Mouse (Mus musculus) megakaryocyte, embryonic 14.5 days (primary cell): ENCODE measurements around the gene Babam2. TPM values are rescaled to one million over a fixed set of nuclear protein-coding genes. Genes with fewer than 3 reads are reported as not detected.
"Not testable (repeated sequence)": the region's sequence is repeated elsewhere in the genome, so short reads cannot be mapped to it uniquely, and the experiment has no call there.

Experiments used
- H3K27me3 ChIP-seq: replicated peaks from 2 replicates; pipeline ENCODE3; 2012; ENCODE audit warnings: inconsistent platforms
- H3K36me3 ChIP-seq: replicated peaks from 2 replicates; pipeline ENCODE3; 2012; ENCODE audit warnings: low read length, inconsistent platforms, mixed read lengths
- H3K4me1 ChIP-seq: 2 replicates; pipeline ENCODE4 v1.6.1; 2012; ENCODE audit warnings: inconsistent platforms
- H3K4me3 ChIP-seq: replicated peaks from 2 replicates; pipeline ENCODE3; 2012; ENCODE audit warnings: moderate library complexity, mild to moderate bottlenecking, inconsistent platforms
- H3K9me3 ChIP-seq: 2 replicates; pipeline ENCODE4 v1.6.1; 2012; ENCODE audit warnings: inconsistent platforms
- FLI1 ChIP-seq: IDR thresholded peaks from 2 replicates; pipeline ENCODE4 v1.6.1; 2012; ENCODE audit warnings: low read length, inconsistent platforms, mixed read lengths
- GATA1 ChIP-seq: IDR thresholded peaks from 3 replicates; pipeline ENCODE4 v1.6.1; 2012; ENCODE audit warnings: mixed read lengths, low read length, inconsistent platforms, borderline replicate concordance
- polyA plus RNA-seq: library from polyadenylated mRNA; stranded (reverse); fragments of >175 nt; gene quantifications from 2 replicates; pipeline ENCODE4 v1.2.3, GENCODE M21; 2012; ENCODE audit warnings: low replicate concordance; ENCODE audit not compliant: insufficient read depth

Gene Babam2
- polyA plus RNA-seq, 1 experiment: 87.2 TPM

DNA sequence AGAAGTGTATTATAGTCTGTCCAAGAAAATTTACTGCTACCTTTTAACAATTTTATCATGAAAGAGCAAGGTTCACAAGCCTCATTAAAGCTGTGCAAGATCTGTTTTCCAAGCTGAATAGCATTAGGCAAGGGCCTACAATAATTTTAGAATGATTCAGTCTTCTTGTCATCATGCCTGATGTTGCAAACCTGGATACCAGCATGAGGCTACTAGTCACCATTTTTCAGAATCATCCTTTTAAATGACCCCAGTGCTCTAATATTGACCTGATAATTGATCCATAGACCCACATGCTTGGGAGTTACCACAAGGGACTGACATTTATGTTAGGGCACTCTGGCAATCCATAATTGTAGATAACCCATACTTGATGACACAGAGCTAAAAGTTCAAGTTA, 149.5 kb downstream of the Babam2 start:
- Histone ChIP-seq H3K4me3 (no peak overlapping the region), H3K4me1 (peaks cover 23% of the 10 kb centered on the region), H3K9me3 (no peaks in the 10 kb centered on the region), H3K27me3 (no peaks in the 10 kb centered on the region), H3K36me3 (peaks cover 19% of the 10 kb centered on the region)
- no peak for TF ChIP-seq GATA1
- TF ChIP-seq FLI1: no peak

DNA sequence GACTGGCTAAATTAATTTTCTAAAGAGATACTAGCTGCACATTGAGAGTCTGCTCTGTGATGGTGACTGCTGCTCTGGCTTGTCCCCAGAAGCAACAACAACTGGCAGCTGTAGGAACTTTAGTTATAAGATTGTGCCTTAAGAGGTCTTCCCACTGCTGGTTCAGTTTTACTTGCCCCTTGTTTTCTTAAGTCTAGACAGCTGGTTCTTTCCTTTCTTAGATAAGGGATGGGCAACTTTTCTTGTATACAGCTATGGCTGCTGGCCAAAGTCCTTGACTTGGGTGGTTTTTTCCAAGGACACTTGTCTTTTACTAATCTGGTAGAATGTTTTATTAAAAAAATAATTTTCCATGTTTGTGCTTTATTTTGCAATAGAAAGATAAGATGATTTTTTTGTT, 151.5 kb downstream of the Babam2 start:
- H3K27me3 ChIP-seq: no peaks in the 10 kb centered on the region
- H3K4me3 ChIP-seq: no peak overlapping the region
- H3K36me3 ChIP-seq: peaks cover 21% of the 10 kb centered on the region
- H3K4me1 ChIP-seq: peaks cover 25% of the 10 kb centered on the region
- TF ChIP-seq GATA1 (no peak), FLI1 (no peak)
- H3K9me3 ChIP-seq: no peaks in the 10 kb centered on the region

DNA sequence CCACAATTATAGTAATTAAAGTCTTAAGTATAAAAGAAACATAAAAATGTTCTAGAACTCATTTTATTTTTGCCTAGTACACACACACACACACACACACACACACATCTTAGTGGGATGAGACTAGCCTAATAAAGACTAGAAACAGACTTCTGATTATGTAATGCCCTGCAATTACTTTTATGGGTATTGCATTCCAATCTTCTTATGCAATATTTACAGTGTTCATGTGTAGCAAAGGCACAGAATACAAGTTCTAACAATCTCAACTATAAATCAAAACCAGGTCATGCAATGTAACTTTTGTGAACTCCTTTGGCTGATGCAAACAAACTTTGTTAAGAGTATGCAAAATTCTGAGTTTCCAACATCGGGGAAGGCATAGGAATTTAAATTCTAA, 155.3 kb downstream of the Babam2 start:
- peaks cover 26% of the 10 kb centered on the region for H3K4me1 ChIP-seq
- H3K4me3 ChIP-seq: no peak overlapping the region
- no peaks in the 10 kb centered on the region for H3K9me3 ChIP-seq
- TF ChIP-seq GATA1 (no peak), FLI1 (no peak)
- no peaks in the 10 kb centered on the region for H3K27me3 ChIP-seq
- peaks cover 17% of the 10 kb centered on the region for H3K36me3 ChIP-seq

DNA sequence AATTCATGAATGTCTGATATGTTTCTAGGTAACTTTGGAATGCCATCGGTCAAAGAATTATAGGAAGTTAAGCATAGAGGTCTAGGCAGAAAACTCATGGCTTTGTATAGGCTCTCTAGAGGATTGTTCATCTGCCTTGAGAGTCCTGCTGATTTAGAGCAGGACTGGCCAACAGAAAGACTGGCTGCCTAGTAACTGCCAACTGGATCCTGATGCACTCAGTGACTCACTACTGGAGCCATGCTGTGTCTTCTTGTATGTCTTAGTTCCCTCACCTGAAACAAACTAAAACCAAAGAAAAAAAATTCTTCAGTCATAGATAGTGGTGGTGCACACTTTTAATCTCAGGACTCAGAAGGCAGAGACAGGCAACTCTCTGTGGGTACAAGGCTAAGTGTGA, 156.3 kb downstream of the Babam2 start:
- Histone ChIP-seq H3K9me3 (no peaks in the 10 kb centered on the region), H3K36me3 (peaks cover 17% of the 10 kb centered on the region)
- TF ChIP-seq FLI1: no peak
- no peak for TF ChIP-seq GATA1

DNA sequence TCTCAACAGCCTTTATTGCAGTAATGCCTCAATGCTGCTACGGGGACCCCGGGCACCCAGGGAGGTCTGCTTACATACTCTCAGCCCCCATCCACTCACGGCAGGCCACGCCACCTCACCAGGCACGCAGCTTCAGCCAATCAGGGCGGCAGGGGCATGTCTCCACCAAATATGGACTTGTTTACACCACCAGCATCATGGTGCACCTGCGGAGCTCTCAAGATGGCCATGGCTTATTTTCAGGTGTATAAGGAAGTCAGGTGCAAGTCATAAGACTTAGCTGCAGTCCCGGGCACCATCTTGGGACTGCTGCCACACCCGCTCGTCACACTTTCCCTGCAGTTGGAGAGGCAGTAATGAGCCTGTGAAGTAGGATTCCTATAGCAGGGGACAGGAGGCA, 161.4 kb downstream of the Babam2 start:
- not testable (repeated sequence) for H3K27me3 ChIP-seq, H3K9me3 ChIP-seq, H3K4me3 ChIP-seq, H3K36me3 ChIP-seq
- peaks cover 37% of the 10 kb centered on the region for H3K4me1 ChIP-seq

More for the DNA sequence above, 156.3 kb downstream of the Babam2 start:
- no peak overlapping the region for H3K4me3 ChIP-seq
- peaks cover 25% of the 10 kb centered on the region for H3K4me1 ChIP-seq
- H3K27me3 ChIP-seq: no peaks in the 10 kb centered on the region

DNA sequence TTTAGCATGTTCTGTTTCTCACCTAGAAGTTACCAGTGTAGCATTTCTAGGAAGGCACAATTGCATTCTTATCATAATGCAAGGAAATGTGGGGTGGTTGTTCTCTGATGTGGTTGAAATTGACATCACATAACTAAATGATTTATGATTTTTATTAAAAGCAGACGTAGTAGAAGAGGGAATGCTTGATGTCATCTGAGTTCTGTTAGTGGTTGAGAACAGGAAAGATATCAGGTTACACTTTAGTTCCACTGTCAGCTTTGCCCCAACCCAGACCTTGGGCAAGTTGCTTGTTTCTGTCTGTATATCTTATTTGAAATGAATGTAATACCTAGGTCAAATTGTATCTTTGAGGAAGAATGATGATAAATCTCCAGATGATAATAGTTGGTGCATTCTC, 162.9 kb downstream of the Babam2 start:
- no peak for TF ChIP-seq FLI1
- no peak for TF ChIP-seq GATA1
- H3K9me3 ChIP-seq: no peaks in the 10 kb centered on the region
- no peak overlapping the region for H3K4me3 ChIP-seq
- peaks cover 40% of the 10 kb centered on the region for H3K4me1 ChIP-seq
- H3K27me3 ChIP-seq: no peaks in the 10 kb centered on the region
- H3K36me3 ChIP-seq: peaks cover 4% of the 10 kb centered on the region

DNA sequence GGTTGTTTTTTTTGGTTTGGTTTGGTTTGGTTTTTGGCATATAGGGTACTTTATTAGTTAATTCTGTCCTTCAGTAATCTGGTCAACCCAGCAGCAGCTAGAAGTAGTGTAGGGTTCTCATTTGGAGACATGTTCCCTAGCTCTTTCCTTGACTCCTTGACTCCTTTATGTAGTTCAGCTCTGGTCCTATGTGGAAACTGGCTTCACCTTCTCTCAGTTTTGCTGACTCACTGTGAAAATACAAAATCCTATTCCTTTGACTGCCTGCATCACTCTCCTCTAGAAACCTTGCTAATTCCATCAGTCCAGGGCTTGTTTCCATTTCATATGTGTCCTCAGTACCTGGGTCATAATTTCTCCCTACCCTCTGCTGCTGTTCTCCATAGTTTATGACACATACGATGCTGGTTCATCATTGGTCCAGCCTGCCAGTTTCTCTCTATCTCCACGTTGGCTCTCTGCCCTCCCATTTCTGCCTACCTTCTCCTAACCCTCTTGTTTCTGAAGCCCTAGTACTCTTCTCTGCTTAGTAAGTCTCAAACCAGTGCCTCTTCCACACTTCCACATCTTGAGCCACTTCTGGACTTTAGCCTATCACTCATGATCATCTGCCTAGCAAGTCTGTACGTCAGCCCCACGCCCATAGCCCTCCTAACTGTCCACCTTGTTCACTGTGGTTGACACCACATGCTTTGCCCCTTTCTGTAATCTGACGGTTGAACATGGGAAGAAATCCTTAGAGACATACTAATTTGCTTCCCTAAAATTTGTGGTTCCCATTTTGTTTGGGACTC, 163.5 kb downstream of the Babam2 start:
- H3K27me3 ChIP-seq: no peaks in the 10 kb centered on the region
- H3K4me3 ChIP-seq: peak overlapping the region; percentile 33
- peaks cover 44% of the 10 kb centered on the region for H3K4me1 ChIP-seq
- H3K9me3 ChIP-seq: no peaks in the 10 kb centered on the region
- no peak for TF ChIP-seq GATA1
- no peak for TF ChIP-seq FLI1
- H3K36me3 ChIP-seq: peaks cover 4% of the 10 kb centered on the region

DNA sequence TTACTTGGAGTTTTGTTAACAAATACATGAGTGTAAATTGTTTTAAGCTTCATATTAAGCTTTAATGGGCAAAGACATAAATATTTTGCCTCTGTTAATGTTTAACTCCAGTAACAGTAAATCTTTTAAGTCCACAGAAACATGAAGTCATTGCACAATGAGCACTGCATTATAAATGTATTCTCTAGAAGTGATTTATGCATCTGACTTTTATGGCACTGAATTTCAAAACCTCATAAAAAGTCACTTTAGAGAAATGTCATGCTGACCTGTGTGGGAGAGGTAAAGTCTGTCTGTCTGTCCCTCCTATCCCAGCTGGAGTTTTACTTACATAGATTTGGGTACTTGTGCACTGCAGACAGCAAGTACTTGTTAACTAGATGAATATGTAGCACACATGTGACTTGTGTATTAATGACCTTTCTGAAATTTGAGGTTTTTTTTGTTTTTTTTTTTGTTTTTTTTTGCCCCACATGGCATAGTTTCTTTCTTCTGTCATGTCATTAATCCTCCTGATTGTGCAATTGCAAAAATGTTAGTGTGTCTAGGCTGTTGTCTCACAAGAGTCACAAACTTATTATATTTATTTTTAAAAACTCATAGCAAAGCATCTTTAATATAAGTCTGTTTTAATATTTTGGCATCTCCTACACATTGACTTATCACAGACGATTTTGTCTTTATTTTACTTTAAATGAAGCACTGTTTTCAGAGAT, 165.4 kb downstream of the Babam2 start:
- H3K4me3 ChIP-seq: no peak overlapping the region
- H3K27me3 ChIP-seq: no peaks in the 10 kb centered on the region
- H3K9me3 ChIP-seq: no peaks in the 10 kb centered on the region
- H3K4me1 ChIP-seq: peaks cover 40% of the 10 kb centered on the region
- no peak for TF ChIP-seq FLI1
- no peak for TF ChIP-seq GATA1
- H3K36me3 ChIP-seq: peaks cover 4% of the 10 kb centered on the region

DNA sequence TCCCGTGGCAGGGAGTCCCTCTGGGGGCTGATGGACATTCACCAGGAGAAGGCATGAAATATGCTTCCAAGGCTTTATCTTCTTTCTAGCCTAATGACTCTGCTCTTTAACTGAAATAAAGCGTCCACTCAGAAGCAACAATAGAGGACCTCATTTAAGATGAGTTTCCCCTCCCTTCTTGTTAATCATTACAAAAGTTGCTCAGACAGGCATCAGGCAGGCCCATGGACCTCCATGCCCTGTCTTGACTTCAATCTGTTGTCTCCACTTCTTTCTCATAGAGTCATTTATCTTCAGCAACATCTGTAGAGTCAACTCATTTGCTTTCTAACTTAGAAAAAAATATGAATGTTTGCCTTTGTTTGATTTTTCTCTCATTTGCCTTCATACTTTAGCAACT, 166.6 kb downstream of the Babam2 start:
- H3K27me3 ChIP-seq: no peaks in the 10 kb centered on the region
- H3K4me1 ChIP-seq: peaks cover 37% of the 10 kb centered on the region
- no peak for TF ChIP-seq FLI1
- TF ChIP-seq GATA1: no peak
- no peak overlapping the region for H3K4me3 ChIP-seq
- peaks cover 3% of the 10 kb centered on the region for H3K36me3 ChIP-seq
- no peaks in the 10 kb centered on the region for H3K9me3 ChIP-seq

DNA sequence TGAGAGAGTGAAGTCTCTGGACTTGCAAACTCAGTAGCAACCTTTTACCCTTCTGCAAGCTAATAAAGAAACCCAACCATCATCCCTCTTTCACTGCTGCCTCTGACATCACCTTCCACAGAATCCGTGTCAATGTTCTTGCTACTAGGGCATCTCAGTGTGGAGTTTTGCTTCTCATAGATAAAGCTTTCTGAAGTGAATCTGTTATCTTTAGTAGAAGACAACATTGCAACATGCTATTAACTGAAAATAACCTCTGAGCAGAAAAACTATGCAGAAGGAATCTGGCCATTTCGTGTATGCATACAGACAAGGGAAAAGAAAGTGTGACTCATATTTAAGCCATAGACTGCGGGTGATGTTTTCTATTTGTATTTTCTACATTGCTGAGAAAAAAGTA, 168.6 kb downstream of the Babam2 start:
- Histone ChIP-seq H3K4me3 (no peak overlapping the region), H3K36me3 (no peaks in the 10 kb centered on the region), H3K9me3 (no peaks in the 10 kb centered on the region), H3K27me3 (no peaks in the 10 kb centered on the region), H3K4me1 (peaks cover 29% of the 10 kb centered on the region)
- TF ChIP-seq FLI1: no peak
- no peak for TF ChIP-seq GATA1
